Mouse (Mus musculus): ENCODE measurements at regions not wholly inside any gene's neighbourhood (a gene's known extent, or its start where the extent isn't known, plus 50 kb on each side); places are given as distances from the start of the nearest gene placed in this dataset.

DNA sequence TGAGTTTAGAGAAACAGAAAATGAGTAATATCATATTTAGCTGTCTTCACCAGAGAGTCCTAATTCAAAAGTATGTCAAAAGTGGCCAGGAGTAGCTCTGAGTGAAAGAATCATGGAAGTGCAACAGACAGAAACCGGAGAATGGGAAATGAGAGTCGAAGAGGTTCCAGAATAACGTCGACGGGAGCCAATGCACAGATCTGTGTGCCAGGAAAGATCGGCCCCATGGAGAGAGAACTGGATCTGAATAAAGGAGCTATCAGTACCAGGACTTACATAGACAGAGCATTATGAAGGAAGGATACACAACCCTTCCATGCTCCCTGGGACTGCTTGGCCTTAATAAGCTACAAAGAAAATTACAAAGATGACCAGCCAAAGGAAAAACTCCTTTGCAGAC lies 502.1 kb downstream of the Kcnj2 start:
- TF ChIP-seq EP300 (IDR thresholded peaks at IDR 0.05; ENCODE audit: low read depth), result no peak
- no peak for TF ChIP-seq CTCF (IDR thresholded peaks at IDR 0.05; ENCODE audit: low read depth)

All from liver, embryonic 14.5 days (tissue).